Mouse (Mus musculus): ENCODE measurements around the gene Myof.

DNA sequence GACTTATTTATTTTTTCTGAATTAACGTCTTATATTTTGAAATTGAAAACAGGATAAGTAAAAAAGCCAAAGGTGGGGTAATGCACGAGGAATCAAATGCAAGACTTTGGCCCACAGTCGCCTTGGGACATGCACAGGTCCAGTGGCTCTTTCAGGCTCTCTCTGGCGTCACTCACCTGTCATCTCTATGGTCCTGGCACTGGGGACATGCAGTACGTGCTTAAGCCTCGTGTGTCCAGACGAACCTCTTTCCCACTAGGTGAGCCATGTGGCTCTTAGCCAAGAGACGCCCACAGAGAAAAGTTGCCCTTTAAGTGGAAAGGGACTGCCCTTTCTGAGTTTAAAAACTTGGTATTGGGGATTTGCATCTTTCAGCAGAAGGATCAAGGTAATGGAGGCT lies 46.0 kb upstream of the Myof start:
- TF ChIP-seq CTCF (IDR thresholded peaks at IDR 0.05; ENCODE audit: borderline replicate concordance, control insufficient read depth, extremely low read depth, insufficient read depth, low read length, poor library complexity) (no peak), POLR2A (IDR thresholded peaks at IDR 0.05; ENCODE audit: control insufficient read depth, extremely low read depth, insufficient read depth, low read length, poor library complexity) (no peak)
